Mouse (Mus musculus) gastrocnemius, adult 18-20 months (tissue): ENCODE results near the gene Mrpl23. TPM values are rescaled to one million over a fixed set of nuclear protein-coding genes. Genes with fewer than 3 reads are reported as not detected.

Source experiments
- DNase-seq: peaks from one replicate; pipeline ENCODE4 v3.0.0; 2021; ENCODE audit warnings: low spot score
- microRNA-seq: library from miRNA; unstranded; fragments of <30 nt; microRNA quantifications from one replicate; pipeline ENCODE4 v1.2.0, GENCODE M21; 2021
- total RNA-seq, 2 experiments: library from RNA; stranded (reverse); gene quantifications; 2 replicates each; pipeline ENCODE4 v1.2.3; 2021

The Mrpl23 gene
- total RNA-seq, 2 experiments from 2014 or later = 1.7 to 1.9 TPM

DNA sequence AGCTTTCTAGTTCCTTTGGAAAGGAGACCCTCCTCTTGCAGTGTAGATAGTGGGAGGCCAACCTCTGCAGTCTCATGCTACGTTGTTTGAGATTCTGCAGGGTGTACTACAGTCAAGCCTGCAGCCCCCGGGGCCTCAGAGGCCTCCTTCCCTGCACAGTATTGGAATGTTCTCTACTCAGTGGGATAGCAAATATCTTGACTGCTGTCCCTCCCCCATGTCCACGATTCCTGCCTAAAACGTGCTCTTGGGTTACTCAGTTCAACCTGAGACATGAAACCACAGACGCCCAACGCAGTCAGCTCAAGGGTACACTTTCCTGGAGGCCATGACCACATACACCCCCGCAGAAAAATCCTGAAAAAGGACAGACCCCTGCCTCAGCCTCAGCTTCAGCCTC, 39.9 kb downstream of the Mrpl23 start:
- no peak for DNase-seq

DNA sequence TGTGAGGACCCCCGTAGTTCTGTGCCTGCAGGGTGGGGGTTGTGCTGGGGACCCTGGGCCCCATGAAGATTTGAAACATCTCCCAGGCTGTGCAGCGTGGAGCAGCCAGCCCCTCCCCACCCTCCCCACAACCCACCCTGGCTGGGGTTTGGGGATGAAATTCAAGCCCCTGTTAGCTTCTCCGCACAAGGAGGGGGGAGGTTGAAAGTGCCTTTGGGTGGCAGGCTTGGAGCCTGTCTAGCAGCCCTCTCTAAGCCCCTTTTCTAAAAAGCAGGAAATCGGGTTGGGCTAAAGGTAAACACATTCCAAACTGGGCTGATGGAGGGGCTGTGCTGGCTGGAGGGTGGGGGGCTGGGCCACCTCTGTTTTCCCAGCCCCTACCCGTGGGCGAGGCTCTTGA, 40.5 kb downstream of the Mrpl23 start:
- no peak for DNase-seq

DNA sequence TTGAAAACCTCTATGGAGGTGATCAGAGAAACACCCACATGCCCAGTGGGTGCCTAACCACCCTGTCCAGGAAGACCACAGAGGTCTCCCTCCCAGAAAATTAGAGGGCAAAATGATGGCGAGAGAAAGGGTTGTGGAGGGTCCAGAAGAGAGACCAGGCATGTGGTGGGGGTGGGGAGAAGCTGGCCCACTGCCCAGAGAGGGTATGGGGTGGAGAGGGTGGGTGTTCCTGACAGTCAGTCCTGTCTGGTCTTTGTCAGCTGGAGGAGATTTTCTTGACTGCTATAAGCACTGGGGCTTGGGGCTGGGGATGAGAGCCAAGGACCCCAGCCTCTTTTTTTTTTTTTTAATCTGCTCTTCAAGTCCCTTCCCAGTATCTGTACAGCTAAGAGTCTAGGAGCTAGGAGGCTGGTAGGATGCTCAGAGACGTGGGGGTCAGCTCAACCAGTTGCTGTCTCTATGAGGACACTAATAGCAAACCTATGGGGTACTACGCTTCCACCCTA, 41.7 kb downstream of the Mrpl23 start:
- no peak for DNase-seq

DNA sequence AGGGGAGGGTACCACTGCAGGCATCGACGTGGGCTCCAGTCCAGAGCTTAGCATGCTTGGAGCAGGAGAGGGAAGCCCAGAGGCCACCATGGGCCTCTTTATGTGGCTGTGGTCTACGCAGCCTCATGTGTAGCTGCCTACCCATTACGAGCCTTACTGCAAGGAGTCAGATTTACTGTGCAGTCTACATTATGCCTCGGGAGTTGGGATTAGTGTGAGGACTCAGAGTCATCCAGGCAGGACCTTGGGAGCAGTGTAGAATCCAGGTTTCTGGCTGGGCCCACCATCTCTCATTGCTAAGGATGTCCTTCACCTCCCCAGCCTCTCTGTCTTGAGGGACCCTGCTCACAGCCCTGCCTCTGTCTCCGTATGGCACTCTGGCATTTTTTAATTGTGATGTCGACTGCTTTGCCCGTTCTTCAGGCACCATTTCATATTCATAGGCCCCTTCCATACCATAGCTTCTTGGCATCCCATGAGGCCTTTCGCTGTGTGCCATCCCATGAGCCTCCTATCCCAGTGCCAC, 42.4 kb downstream of the Mrpl23 start:
- DNase-seq = no peak

DNA sequence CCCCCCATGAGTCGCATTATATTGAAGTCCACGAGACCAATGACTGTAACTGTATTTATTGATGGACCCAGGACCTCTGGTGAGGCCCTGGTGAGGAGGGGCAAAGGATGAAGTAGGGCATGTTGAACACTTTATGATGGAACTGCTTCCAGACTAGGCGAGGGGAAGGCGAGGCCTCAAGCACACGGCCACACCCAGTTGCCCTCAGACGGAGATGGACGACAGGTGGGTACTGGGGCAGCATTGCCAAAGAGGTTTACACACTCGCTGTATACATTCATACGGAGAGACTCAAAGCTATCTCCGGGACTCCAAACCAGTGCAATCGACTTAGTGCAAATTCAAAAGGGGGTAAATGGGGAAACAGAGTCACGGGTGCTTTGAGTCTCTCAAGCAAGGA, 43.0 kb downstream of the Mrpl23 start:
- DNase-seq = no peak

DNA sequence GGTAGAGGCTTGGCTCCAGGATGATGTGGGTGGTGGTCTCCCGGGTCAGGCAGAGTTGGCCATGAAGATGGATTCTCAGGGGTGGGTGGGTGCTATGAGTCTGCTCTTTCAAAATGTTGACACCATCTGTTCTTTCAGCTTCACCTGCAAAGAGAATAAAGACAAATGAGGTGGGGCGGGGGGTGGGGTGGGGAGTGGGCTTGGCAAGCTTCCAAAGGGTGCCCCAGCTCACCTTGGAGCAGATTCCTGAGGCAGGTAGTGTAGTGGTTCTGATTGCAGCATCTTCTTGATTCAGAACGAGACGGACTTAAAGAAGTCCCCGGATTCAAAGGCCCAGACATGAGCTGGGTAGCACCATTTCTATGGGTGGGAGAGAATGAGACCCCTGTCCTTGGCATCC, 43.5 kb downstream of the Mrpl23 start:
- DNase-seq = no peak

DNA sequence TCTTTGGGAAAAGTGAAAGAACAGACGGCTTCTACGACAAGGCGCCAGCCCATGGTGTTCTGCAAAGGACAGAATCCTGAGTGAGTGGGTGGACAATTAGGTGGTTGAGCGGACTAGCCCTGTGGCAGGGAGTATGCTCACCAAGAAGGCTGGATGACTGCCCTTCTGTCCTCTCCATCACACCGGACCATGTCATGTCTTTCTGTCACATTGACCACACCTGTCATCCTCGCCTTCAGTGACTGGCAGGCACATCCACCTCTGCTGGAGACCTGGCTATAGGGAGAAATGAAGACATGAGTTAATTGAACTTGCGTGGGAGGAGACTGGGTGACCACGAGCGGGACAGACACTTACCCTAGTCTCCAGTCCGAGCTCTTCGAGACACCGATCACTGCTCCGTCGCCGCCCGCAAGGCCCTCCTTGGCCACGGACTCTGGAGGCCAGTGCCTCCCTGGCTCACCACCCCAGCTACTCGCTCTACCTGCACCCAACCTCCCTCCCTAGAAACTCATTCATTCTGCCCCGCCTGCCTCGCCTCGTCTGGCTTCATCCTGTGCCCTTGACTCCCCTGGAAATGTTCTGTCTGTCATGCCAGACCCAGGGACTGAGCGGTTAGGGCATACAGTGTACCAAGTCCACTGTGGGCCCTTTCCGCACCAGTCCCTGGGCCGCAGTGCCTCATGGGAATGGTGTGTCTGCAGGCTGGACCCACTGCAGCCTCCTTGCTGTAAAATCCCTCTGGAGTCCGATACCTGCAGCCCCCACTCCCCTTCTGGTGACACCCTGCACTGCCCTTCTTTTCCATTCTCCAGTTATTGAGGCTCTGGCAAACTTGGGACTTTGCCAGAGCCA, 44.2 kb downstream of the Mrpl23 start:
- no peak for DNase-seq

DNA sequence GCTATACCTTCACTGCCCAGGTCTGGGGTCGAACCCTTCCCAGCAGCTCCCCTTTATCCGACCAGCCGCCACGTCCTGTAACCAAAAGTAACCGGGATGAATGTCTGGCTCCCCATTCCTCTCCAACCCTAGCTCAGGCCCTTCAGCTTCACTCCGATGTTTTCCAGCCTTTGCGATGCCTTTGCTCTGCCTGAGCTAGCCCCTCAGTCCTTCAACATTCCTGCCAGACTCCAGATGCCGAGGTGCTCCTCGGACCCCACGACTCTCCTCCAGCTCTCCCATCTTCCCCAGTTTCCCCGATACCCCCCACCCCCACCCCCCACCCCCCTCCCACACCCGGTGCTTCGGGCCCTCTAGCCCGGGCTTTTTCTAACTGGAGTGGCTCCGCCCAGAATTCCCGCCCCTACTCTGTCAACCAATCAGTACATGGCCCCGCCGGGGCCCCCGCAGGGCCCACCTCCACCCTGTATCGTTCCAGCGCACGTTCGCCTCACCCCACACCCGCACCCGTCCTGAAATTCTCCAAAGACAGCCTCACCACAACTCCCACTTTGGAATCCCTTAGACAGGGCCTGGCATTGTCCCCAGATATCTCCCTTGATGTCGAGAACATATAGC, 45.4 kb downstream of the Mrpl23 start:
- no peak for DNase-seq

DNA sequence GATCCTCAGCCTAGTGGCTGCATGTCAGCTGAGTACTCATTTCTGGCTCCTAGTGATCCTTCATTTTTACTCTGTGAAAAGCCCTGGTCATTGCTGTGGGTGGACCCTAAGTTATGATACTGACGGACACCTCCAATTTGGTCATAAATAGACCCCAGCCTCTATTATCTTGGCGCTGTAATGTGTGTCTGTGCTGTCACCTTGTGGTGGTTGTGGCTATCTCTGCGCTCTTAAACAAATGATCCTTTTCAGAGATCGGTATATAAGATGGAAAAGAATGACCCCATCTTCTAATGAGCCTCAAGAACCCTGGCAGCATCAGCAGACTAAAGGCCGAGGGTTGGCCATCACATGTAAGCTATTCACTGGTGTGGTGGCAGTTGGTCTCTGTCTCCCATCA, 46.6 kb downstream of the Mrpl23 start:
- DNase-seq = no peak

DNA sequence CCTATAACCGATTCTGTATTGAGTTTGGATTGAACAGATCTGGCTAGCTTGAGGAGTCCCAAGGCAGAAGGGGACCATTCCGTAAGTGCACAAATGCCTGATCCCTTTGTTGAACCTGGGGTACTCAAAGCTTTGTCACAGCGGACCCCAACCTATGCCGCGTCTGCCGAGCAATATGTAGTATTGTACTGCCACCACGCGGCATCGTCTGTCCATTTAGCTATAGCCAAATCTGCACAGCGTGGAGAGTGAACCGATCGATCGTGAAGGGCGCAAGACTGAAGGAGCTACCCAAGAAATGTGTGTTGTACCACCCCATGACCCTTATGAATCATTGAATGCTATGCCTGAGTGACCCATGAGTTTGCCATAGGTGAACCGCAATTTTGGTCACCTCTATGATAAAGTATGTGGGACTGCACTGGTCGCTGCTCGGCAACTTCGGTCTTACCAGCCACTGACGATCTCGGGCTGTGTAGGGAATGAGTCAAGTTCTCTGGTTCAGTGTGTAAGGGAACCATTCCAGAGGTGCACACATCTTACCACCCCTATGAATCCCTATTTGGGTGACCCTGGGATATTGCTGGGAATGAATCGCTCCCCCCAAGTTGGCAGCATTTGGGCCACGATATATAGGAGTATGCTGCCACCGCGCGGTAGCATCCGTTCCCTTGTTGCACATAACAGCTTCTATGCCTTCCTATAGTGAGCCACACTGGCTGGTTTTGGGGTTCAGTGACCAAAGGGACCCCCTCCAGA, 47.8 kb downstream of the Mrpl23 start:
- DNase-seq = peak; percentile 59

DNA sequence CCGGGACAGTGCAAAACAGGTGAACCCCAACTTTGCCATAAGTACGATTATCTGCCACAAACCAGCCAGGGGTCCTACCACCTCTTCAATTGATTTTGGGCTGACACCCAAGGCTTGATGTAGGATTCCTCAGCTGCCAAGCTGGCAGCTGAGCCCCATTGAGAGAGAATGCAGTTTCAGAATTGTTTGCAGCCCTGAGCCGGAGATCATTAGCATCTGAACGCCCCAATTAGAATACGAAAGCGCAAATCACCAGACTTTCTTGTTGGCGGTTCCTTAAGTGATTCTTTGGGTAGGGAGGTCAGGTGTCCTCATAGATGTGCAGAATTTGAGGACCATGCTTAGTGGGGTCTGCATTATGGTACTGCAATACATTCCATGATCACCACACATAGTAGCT, 48.7 kb downstream of the Mrpl23 start:
- no peak for DNase-seq

DNA sequence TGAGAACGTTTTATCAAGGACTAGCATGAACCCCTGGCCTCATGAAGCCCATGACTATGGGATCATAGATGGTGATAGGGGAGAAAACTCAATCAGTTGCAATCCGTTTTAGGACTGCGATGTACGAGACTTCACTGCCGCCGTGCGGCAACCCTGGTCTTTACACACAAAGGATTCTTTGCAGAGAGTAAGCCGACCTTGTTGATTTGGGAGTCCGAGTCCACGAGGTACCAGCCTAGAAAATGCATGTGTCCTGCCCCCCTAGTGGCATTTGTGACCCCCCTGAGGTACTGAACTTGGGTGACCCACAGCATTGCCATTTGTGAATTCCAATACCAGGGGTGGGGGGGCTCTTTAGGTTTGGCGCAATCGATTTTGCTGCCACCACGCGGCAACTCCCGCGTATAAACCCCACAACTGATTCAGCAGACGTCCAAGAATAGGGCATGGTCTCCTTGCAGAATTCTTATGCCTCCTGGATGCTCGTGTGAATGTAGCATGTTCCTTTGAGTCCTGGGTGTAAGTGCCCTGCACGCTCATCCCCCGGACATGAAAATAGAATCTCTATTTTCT, 49.3 kb downstream of the Mrpl23 start:
- no peak for DNase-seq

DNA sequence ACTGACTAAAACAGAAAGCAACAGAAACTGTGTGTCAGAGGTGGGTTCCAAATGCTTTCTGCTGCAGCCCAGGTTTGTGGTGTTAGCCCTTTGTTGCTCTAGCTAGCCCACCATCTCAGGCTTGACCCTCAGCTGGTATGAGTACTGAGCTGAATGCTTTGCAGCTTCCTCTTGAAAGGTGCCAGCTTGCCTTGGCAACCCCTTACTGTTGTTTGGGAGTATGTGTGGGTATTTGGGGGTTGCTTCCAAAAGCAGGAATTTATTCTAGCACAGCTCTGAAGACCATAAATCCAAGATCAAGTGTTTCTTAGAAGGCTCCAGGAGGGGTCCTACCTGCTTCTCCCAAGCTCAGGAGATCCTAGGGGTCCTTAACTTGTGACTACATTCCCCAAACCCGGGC, 52.4 kb downstream of the Mrpl23 start:
- no peak for DNase-seq

DNA sequence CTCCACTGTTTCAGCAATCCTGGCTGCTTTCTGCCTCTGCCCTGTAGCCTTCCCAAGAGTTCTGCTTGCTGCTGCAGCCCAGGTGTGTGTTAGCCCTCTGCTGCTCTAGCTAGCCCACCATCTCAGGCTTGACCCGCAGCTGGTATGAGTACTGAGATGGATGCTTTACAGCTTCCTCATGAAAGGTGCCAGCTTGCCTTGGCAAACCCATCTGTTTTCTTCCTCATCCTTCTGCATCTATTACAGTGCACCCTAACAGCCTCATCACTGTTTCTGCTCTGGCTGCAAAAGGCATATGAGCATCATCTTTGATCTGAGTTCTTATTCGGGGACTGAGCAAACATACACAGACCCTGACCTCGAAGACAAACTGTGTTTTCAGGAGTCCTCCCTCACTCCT, 53.4 kb downstream of the Mrpl23 start:
- no peak for DNase-seq

DNA sequence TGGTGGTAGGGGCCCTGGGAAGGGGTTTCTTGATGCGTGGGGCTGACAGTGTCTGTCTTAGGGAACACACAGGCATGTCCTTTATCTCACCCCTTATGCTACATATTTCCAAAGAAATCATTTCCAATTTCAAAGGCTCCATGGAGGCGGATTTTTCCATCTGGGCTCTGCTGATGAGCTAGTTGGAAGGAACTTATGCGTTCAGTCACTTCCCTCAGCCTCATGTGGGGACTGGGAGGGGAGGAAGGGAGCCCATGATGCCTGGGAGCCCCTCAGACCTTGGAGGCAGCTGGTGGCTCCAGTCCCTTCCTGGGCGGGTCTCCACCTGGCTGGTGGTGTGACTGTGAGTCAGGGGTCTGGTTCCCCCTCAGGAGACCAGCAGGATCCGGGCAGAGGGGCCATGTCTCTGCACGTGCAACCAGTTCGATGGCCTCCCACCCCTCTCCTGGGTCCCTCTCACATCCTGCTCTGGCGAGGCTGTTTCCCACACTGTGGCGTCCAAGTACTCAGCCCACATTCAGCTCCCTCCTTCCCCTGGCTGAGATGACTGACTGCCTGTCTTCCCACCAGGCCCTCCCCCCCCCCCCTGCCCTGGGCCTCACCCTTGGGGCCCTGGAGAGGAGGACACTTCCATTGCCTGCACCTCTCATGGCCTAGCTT, 55.9 kb downstream of the Mrpl23 start:
- DNase-seq = no peak

Small RNAs within 50 kb of the gene (microRNA-seq; reads per million reads assigned to microRNA genes)
- gene Mir675 = 11.3 reads per million, percentile 26 among the genes with 10 or more reads in this experiment

Other genes with a start within 250 kb of the Mrpl23 start
- not detected for gene Krtap5-1, start 235.6 kb upstream of the Mrpl23 start, total RNA-seq
- gene Krtap5-4, start 229.1 kb upstream of the Mrpl23 start, total RNA-seq = not detected
- gene Ifitm10, start 158.9 kb upstream of the Mrpl23 start, total RNA-seq = 1 to 10 TPM; 3.2 to 5.0 TPM
- 1 to 10 TPM; 1.1 to 2.4 TPM for gene Gm49369, start 150.0 kb upstream of the Mrpl23 start, total RNA-seq
- 100 to 1,000 TPM; 445 to 450 TPM for gene Ctsd, start 144.6 kb upstream of the Mrpl23 start, total RNA-seq
- gene Syt8, start 97.8 kb upstream of the Mrpl23 start, total RNA-seq = not detected
- over 10,000 TPM; 19,257 to 20,060 TPM for gene Tnni2, start 90.9 kb upstream of the Mrpl23 start, total RNA-seq
- 10 to 100 TPM; 30.3 to 38.4 TPM for gene Lsp1, start 71.9 kb upstream of the Mrpl23 start, total RNA-seq
- over 10,000 TPM; 35,269 to 35,976 TPM for gene Tnnt3, start 33.9 kb upstream of the Mrpl23 start, total RNA-seq
- 10 to 100 TPM; 20.0 to 29.0 TPM for gene Igf2, start 134.1 kb downstream of the Mrpl23 start, total RNA-seq
- gene Gm49394, start 137.3 kb downstream of the Mrpl23 start, total RNA-seq = not detected
- not detected for gene Ins2, start 210.7 kb downstream of the Mrpl23 start, total RNA-seq